ENCODE assay signal across 25 mouse cellular contexts in genomic region chr15:14982227-14982626, GRCm38 (mm10).
"Had no signal": no experiment of that assay in that cellular context is flagged by ENCODE, and none has a peak within 500 bp of the region (broad histone marks: within the 10 kb centered on the region; RNA-seq: fewer than 3 reads in every experiment).

No protein-coding gene starts in this region.

- DNase-seq: gastrocnemius, postnatal 14 days; gastrocnemius, postnatal 36 days; heart, adult 11 months; heart, adult 2 months; heart, postnatal 14 days; heart, postnatal 36 days; kidney, adult 18-20 months; kidney, adult 8-10 months; kidney, postnatal 10 days; kidney, postnatal 25 days; kidney, postnatal 4 days; liver; liver, embryonic 13.5 days had no signal

- H3K9ac ChIP-seq: heart, embryonic 13.5 days; heart, embryonic 15.5 days; hindbrain, embryonic 13.5 days; intestine, embryonic 15.5 days; limb, embryonic 12.5 days; liver, embryonic 13.5 days had no signal

- ATAC-seq: hindbrain, embryonic 16.5 days; inflammation-experienced regulatory T-cells, adult 6 months; intestine, embryonic 15.5 days; intestine, postnatal 0 days had no signal

- H3K27ac ChIP-seq: heart, adult 2 months; heart, embryonic 13.5 days; heart, embryonic 15.5 days; hindbrain, embryonic 13.5 days; intestine, embryonic 15.5 days; layer of hippocampus, adult 2 months; left cerebral cortex, adult 2 months; limb, embryonic 12.5 days; liver, embryonic 13.5 days had no signal

- H3K4me2 ChIP-seq: heart, embryonic 11.5 days; heart, embryonic 13.5 days; heart, embryonic 15.5 days; hindbrain, embryonic 13.5 days; intestine, embryonic 15.5 days; limb, embryonic 12.5 days; liver, embryonic 11.5 days; liver, embryonic 13.5 days had no signal

- H3K9me3 ChIP-seq: heart, embryonic 13.5 days; heart, embryonic 15.5 days; hindbrain, embryonic 13.5 days; intestine, embryonic 15.5 days; limb, embryonic 12.5 days; liver, embryonic 13.5 days had no signal

- H3K4me1 ChIP-seq: heart, embryonic 13.5 days; heart, embryonic 15.5 days; hindbrain, embryonic 13.5 days; intestine, embryonic 15.5 days; limb, embryonic 12.5 days; liver, embryonic 13.5 days had no signal

- H3K4me3 ChIP-seq: heart, adult 2 months; heart, embryonic 13.5 days; heart, embryonic 15.5 days; hindbrain, embryonic 13.5 days; intestine, embryonic 15.5 days; layer of hippocampus, adult 2 months; left cerebral cortex, adult 2 months; limb, embryonic 12.5 days; liver, embryonic 13.5 days had no signal

- H3K27me3 ChIP-seq: heart, embryonic 13.5 days; heart, embryonic 15.5 days; hindbrain, embryonic 13.5 days; intestine, embryonic 15.5 days; limb, embryonic 12.5 days; liver, embryonic 13.5 days had no signal

- H3K36me3 ChIP-seq: heart, embryonic 13.5 days; heart, embryonic 15.5 days; hindbrain, embryonic 13.5 days; intestine, embryonic 15.5 days; limb, embryonic 12.5 days; liver, embryonic 13.5 days had no signal
